9 mouse cellular contexts compared by ENCODE assay signal in the genomic region with DNA sequence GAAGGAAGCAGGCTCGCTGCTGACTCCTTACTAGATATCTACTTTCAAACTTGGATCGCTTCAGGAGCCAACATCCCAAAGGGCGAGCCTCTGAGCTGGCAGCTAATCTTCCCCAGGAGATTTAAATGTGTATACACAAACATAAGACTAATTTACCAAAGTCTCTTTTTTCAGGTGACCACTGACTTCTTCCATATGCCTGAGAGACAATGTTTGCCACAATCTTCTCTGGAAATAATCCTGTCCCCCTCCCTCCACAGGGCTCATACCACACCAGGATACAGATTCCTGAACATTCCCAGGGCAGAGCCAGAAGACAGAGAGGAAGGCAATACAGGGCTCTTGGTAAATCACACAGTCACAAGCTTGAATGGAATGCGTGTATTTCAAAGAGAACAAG. TPM values are rescaled to one million over a fixed set of nuclear protein-coding genes. Genes with fewer than 3 reads are reported as not detected.
A peak's percentile ranks its signal among the peaks of the same experiment; 100 is the strongest.
DNase-seq lines count a peak whose midpoint lies in the region; ATAC-seq and TF ChIP-seq lines count a peak whose summit lies in the region.
"Had no signal": no experiment of that assay in that cellular context is flagged by ENCODE, and none has a peak within 500 bp of the region (broad histone marks: within the 10 kb centered on the region; RNA-seq: fewer than 3 reads in every experiment).

No protein-coding gene starts in this region.

- TF ChIP-seq POLR2A in embryonic fibroblast, embryonic 13.5 days (IDR thresholded peaks at IDR 0.05; ENCODE audit: low read depth, low read length) = no peak

- H3K9ac ChIP-seq in lung, embryonic 15.5 days = peak overlapping the region; percentile 94; the same call in 1 of the 2 replicates
- no peak overlapping the region for H3K9ac ChIP-seq in neural tube, embryonic 14.5 days (replicated peaks; ENCODE audit: low read depth, low read length)

- H3K9me3 ChIP-seq in lung, embryonic 15.5 days = 0 out of 2 replicates have a peak, but pooled peaks cover 9% of the 10 kb centered on the region
- H3K9me3 ChIP-seq in limb, embryonic 10.5 days (replicated peaks) = peaks cover 17% of the 10 kb centered on the region
- peaks cover 2% of the 10 kb centered on the region; the same call in 1 of the 2 replicates for H3K9me3 ChIP-seq in neural tube, embryonic 14.5 days (ENCODE audit: control insufficient read depth, low read length)

- no peak for DNase-seq in lung, postnatal 10 days
- DNase-seq in limb, embryonic 10.5 days (ENCODE audit: low spot score) = no peak
- DNase-seq in adrenal gland, postnatal 14 days = no peak
- DNase-seq in right cerebral cortex, postnatal 36 days (ENCODE audit: low spot score in 2 of 2) = no peak
- DNase-seq: cerebellum, adult 9-11 months had no signal

- H3K4me1 ChIP-seq in lung, embryonic 15.5 days = peaks cover 30% of the 10 kb centered on the region
- H3K4me1 ChIP-seq in embryonic fibroblast, embryonic 13.5 days (ENCODE audit: control insufficient read depth, insufficient read depth, low read length) = peaks cover 5% of the 10 kb centered on the region
- H3K4me1 ChIP-seq in limb, embryonic 10.5 days = peaks cover 56% of the 10 kb centered on the region
- peaks cover 24% of the 10 kb centered on the region for H3K4me1 ChIP-seq in neural tube, embryonic 14.5 days (ENCODE audit: control insufficient read depth, insufficient read depth, low read length)

- H3K27me3 ChIP-seq in lung, embryonic 15.5 days = no peaks in the 10 kb centered on the region
- H3K27me3 ChIP-seq in limb, embryonic 10.5 days (ENCODE audit: low read depth, poor library complexity, severe bottlenecking) = no peaks in the 10 kb centered on the region
- H3K27me3 ChIP-seq in neural tube, embryonic 14.5 days (ENCODE audit: control insufficient read depth, insufficient read depth, low read length) = no peaks in the 10 kb centered on the region

- WGBS in lung, embryonic 15.5 days = 59% methylated on average over 4 of the region's 4 CpGs
- WGBS in limb, embryonic 10.5 days = 84% methylated on average over 4 of the region's 4 CpGs
- 75% methylated on average over 4 of the region's 4 CpGs for WGBS in neural tube, embryonic 14.5 days

- ATAC-seq in lung, embryonic 15.5 days (ENCODE audit: borderline replicate concordance, extremely low read depth, low FRiP score, low TSS enrichment) = no peak
- no peak for ATAC-seq in neural tube, embryonic 14.5 days (ENCODE audit: low read depth)

- peak overlapping the region; percentile 93 for H3K4me3 ChIP-seq in lung, embryonic 15.5 days
- H3K4me3 ChIP-seq in embryonic fibroblast, embryonic 13.5 days (ENCODE audit: insufficient read depth, low read length) = peak overlapping the region; percentile 66
- peak overlapping the region; percentile 95 for H3K4me3 ChIP-seq in limb, embryonic 10.5 days
- H3K4me3 ChIP-seq in neural tube, embryonic 14.5 days (ENCODE audit: low read depth, low read length) = peak overlapping the region; percentile 98

- peak overlapping the region; percentile 83 for H3K4me2 ChIP-seq in lung, embryonic 15.5 days
- peak overlapping the region; percentile 87 for H3K4me2 ChIP-seq in neural tube, embryonic 14.5 days (ENCODE audit: low read depth, low read length)

- H3K27ac ChIP-seq in lung, embryonic 15.5 days = peak overlapping the region; percentile 94
- H3K27ac ChIP-seq in embryonic fibroblast, embryonic 13.5 days (ENCODE audit: insufficient read depth, low read length) = no peak overlapping the region; the same call in 1 of the 2 replicates
- H3K27ac ChIP-seq in limb, embryonic 10.5 days = 0 out of 2 replicates have a peak overlapping the region, but pooled peaks have one; percentile 98
- H3K27ac ChIP-seq in neural tube, embryonic 14.5 days (ENCODE audit: low read depth, low read length) = no peak overlapping the region

- H3K36me3 ChIP-seq in lung, embryonic 15.5 days = peaks cover 14% of the 10 kb centered on the region
- peaks cover 47% of the 10 kb centered on the region for H3K36me3 ChIP-seq in limb, embryonic 10.5 days
- H3K36me3 ChIP-seq in neural tube, embryonic 14.5 days (ENCODE audit: control insufficient read depth, insufficient read depth, low read length) = no peaks in the 10 kb centered on the region; the same call in 1 of the 2 replicates

- TF ChIP-seq CTCF in embryonic fibroblast, embryonic 13.5 days (IDR thresholded peaks at IDR 0.05; ENCODE audit: borderline replicate concordance, insufficient read depth, low read length) = no peak

RNA-seq across cellular contexts. Expression of gene Nnat, which starts 4.8 kb away (rescaled TPM):
- 685 and 703 TPM in 2 replicates for polyA plus RNA-seq in lung, embryonic 15.5 days (2015; fragmentation: Nextera tagmentation; extraction: Ambion mirVana)
- 12.6 and 15.1 TPM in 2 replicates for polyA plus RNA-seq in embryonic fibroblast, embryonic 13.5 days (2011; ENCODE audit: insufficient read length, low read depth, missing spikeins)
- polyA plus RNA-seq in limb, embryonic 10.5 days (2016; fragmentation: Nextera tagmentation; extraction: Ambion mirVana) = 2,112 and 2,427 TPM in 2 replicates
- polyA plus RNA-seq in neural tube, embryonic 14.5 days (2014; fragmentation: Nextera tagmentation; extraction: Ambion mirVana) = 2,798 and 3,566 TPM in 2 replicates
- 158 TPM in 2 replicates for total RNA-seq in adrenal gland, postnatal 14 days (2021)
- total RNA-seq: hematopoietic stem cell, adult 5-6 weeks had no signal

RNA-seq across cellular contexts. Expression of gene Blcap, which starts 6.4 kb away (rescaled TPM):
- 45.7 and 48.1 TPM in 2 replicates for polyA plus RNA-seq in lung, embryonic 15.5 days (2015; fragmentation: Nextera tagmentation; extraction: Ambion mirVana)
- 63.9 and 72.3 TPM in 2 replicates for polyA plus RNA-seq in embryonic fibroblast, embryonic 13.5 days (2011; ENCODE audit: insufficient read length, low read depth, missing spikeins)
- 58.0 and 66.9 TPM in 2 replicates for polyA plus RNA-seq in limb, embryonic 10.5 days (2016; fragmentation: Nextera tagmentation; extraction: Ambion mirVana)
- polyA plus RNA-seq in neural tube, embryonic 14.5 days (2014; fragmentation: Nextera tagmentation; extraction: Ambion mirVana) = 244 and 299 TPM in 2 replicates
- 75.2 and 77.9 TPM in 2 replicates for total RNA-seq in adrenal gland, postnatal 14 days (2021)

Comparison
In these comparisons a context has a peak if more than half of its experiments do, and no peak if none do; other contexts are left out.
1. H3K27ac ChIP-seq: peak in lung, embryonic 15.5 days (single experiment) and limb, embryonic 10.5 days (single experiment); none in embryonic fibroblast, embryonic 13.5 days (single experiment) and neural tube, embryonic 14.5 days (single experiment).
2. RNA of gene Nnat, which starts 4.8 kb away (polyA plus RNA-seq): 2,798 to 3,566 TPM in neural tube, embryonic 14.5 days, 2,112 to 2,427 TPM in limb, embryonic 10.5 days and 685 to 703 TPM in lung, embryonic 15.5 days; 12.6 to 15.1 TPM in embryonic fibroblast, embryonic 13.5 days; every median in the first group is over 10 times any median in the second.
3. Peak in every context shown above with its lines, with median percentiles within 50 percentile points of each other: H3K4me3 ChIP-seq.